Mouse (Mus musculus) liver, postnatal 0 days (tissue): ENCODE data around the gene Atp9a. TPM values are rescaled to one million over a fixed set of nuclear protein-coding genes. Genes with fewer than 3 reads are reported as not detected.

Experiments used
- ATAC-seq: fragments of 200-750 bp; cut with Nextera tagmentation; 2 replicates; pipeline ENCODE4 v1.8.0; 2017; ENCODE audit warnings: mild to moderate bottlenecking, moderate library complexity
- DNase-seq: peaks from one replicate; pipeline ENCODE4 v3.0.0-alpha.2; 2016
- H3K27ac ChIP-seq: fragments of 300-500 bp; sonication (generic); 2 replicates; pipeline ENCODE4 v1.5.1; 2014; ENCODE audit warnings: antibody characterized with exemption, moderate library complexity, mild to moderate bottlenecking, low read depth
- H3K27me3 ChIP-seq: fragments of 300-500 bp; sonication (generic); 2 replicates; pipeline ENCODE4 v1.6.1; 2014; ENCODE audit warnings: low read length, control low read depth, mixed read lengths; ENCODE audit not compliant: insufficient read depth
- H3K36me3 ChIP-seq: fragments of 300-500 bp; sonication (generic); replicated peaks from 2 replicates; pipeline ENCODE4 v1.6.1; 2014; ENCODE audit warnings: mild to moderate bottlenecking, control low read depth, low read length, moderate library complexity, mixed read lengths; ENCODE audit not compliant: insufficient read depth
- H3K4me1 ChIP-seq: fragments of 300-500 bp; sonication (generic); 2 replicates; pipeline ENCODE4 v1.6.1; 2014; ENCODE audit warnings: antibody characterized with exemption, mild to moderate bottlenecking, control low read depth; ENCODE audit not compliant: insufficient read depth
- H3K4me2 ChIP-seq: fragments of 300-500 bp; sonication (generic); 2 replicates; pipeline ENCODE4 v1.6.1; 2014; ENCODE audit warnings: low read depth, mild to moderate bottlenecking, low read length, moderate library complexity, mixed read lengths
- H3K4me3 ChIP-seq: fragments of 300-500 bp; sonication (generic); 2 replicates; pipeline ENCODE4 v1.5.1; 2014; ENCODE audit warnings: low read depth, low read length
- H3K9ac ChIP-seq: fragments of 300-500 bp; sonication (generic); replicated peaks from 2 replicates; pipeline ENCODE4 v1.6.1; 2014; ENCODE audit warnings: mild to moderate bottlenecking, moderate library complexity
- H3K9me3 ChIP-seq: fragments of 300-500 bp; sonication (generic); 2 replicates; pipeline ENCODE4 v1.6.1; 2016; ENCODE audit warnings: mild to moderate bottlenecking, control low read depth, low read length, mixed read lengths
- CTCF ChIP-seq: sonication (generic); IDR thresholded peaks from 2 replicates; pipeline ENCODE4 v1.5.1; 2016; ENCODE audit warnings: antibody characterized with exemption, low read depth
- EP300 ChIP-seq: IDR thresholded peaks from 2 replicates; pipeline ENCODE4 v1.6.1; 2016; ENCODE audit warnings: antibody characterized with exemption, low read depth, mild to moderate bottlenecking
- WGBS: fragments of 180-500 bp; shearing (Covaris S2); extraction: QIAGEN DNeasy Blood & Tissue Kit; methylation state at CpG from one replicate; pipeline ENCODE4 v1.1.7; 2014; ENCODE audit not compliant: insufficient replicate concordance; 5-methylcytosine and 5-hydroxymethylcytosine counted together
- polyA plus RNA-seq: library from polyadenylated mRNA; unstranded; fragments of >200 nt; fragmentation: Nextera tagmentation; extraction: Ambion mirVana; gene quantifications from 2 replicates; pipeline ENCODE4 v1.2.1, GENCODE M21; 2015

Gene Atp9a
- polyA plus RNA-seq, 1 experiment from 2014 or later = 7.3 TPM

- DNase-seq (no peak), ATAC-seq (no peak)
- H3K36me3 ChIP-seq = no peaks in the 10 kb centered on the region; the same call in 1 of the 2 replicates
- H3K4me2 ChIP-seq = no peak overlapping the region
- TF ChIP-seq CTCF = no peak
- TF ChIP-seq EP300 = no peak
- H3K4me3 ChIP-seq = no peak overlapping the region
- H3K27me3 ChIP-seq = no peaks in the 10 kb centered on the region
- H3K27ac ChIP-seq = no peak overlapping the region
- WGBS = 80% methylated on average over 14 of the region's 14 CpGs
- no peaks in the 10 kb centered on the region for H3K9me3 ChIP-seq
- no peak overlapping the region for H3K9ac ChIP-seq
- no peaks in the 10 kb centered on the region for H3K4me1 ChIP-seq
Measured at GRCm38 (mm10) chr2:168670241-168670640, 72.0 kb downstream of the Atp9a start.

DNA sequence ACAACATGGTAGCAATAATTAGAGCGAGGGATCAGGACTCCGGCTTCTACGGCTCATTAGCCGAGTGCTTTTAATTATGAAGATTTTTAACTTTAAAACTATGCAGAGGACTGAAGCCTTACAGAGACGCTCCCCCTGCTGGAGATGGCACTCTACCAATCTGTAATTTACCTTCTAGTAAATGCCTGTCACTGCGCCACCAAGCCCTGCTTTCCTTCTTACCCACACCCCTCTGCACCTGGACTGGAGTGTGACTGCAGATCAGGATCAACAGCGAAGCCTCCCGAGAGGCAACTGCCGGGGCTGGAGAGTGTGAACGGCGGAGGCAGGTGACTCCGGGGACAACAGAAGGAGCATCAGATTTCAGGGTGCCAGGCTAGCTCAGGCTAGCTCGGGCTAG is 72.4 kb downstream of the Atp9a start:
- Histone ChIP-seq H3K4me2 (no peak overlapping the region), H3K9ac (no peak overlapping the region), H3K36me3 (no peaks in the 10 kb centered on the region; the same call in 1 of the 2 replicates), H3K4me1 (no peaks in the 10 kb centered on the region), H3K27ac (no peak overlapping the region), H3K9me3 (no peaks in the 10 kb centered on the region), H3K4me3 (no peak overlapping the region), H3K27me3 (no peaks in the 10 kb centered on the region)
- DNase-seq (no peak), ATAC-seq (no peak)
- WGBS = 82% methylated on average over 13 of the region's 13 CpGs
- no peak for TF ChIP-seq CTCF
- no peak for TF ChIP-seq EP300

- Histone ChIP-seq H3K9ac (no peak overlapping the region), H3K9me3 (no peaks in the 10 kb centered on the region), H3K4me3 (no peak overlapping the region), H3K4me1 (no peaks in the 10 kb centered on the region), H3K27ac (no peak overlapping the region), H3K36me3 (no peaks in the 10 kb centered on the region; the same call in 1 of the 2 replicates), H3K27me3 (no peaks in the 10 kb centered on the region), H3K4me2 (no peak overlapping the region)
- ATAC-seq (no peak), DNase-seq (no peak)
- WGBS = 59% methylated on average over 13 of the region's 13 CpGs
- no peak for TF ChIP-seq CTCF
- TF ChIP-seq EP300 = no peak
Measured at GRCm38 (mm10) chr2:168667745-168668144, 74.5 kb downstream of the Atp9a start.

DNA sequence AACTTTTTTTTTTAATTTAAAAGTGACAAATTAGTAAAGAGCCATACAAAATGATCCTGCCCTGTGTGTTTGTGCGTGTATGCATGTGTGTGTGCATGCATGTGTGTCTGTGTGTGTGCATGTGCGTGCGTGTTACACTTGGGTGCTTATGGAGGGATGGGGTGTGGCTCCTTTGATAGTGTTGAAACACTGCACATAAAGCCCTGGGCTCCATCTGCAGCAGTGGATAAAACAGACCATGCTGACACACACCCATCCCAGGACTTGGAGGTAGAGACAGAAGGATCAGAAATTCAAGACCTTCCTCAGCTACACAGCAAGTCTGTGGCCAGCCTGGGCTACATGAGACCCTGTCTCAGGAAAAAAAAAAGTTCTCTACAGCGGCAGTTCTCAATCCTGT is 76.5 kb downstream of the Atp9a start:
- TF ChIP-seq EP300 (no peak), CTCF (no peak)
- H3K4me1 ChIP-seq = no peaks in the 10 kb centered on the region

GRCm38 (mm10) chr2:168663716-168664115 is 78.5 kb downstream of the Atp9a start:
- ATAC-seq = no peak
- H3K27me3 ChIP-seq = no peaks in the 10 kb centered on the region
- H3K4me3 ChIP-seq = no peak overlapping the region
- no peak overlapping the region for H3K27ac ChIP-seq
- no peaks in the 10 kb centered on the region for H3K36me3 ChIP-seq
- H3K4me2 ChIP-seq = no peak overlapping the region
- H3K9ac ChIP-seq = no peak overlapping the region
- TF ChIP-seq CTCF = no peak
- TF ChIP-seq EP300 = no peak
- 62% methylated on average over 5 of the region's 5 CpGs for WGBS
- no peak for DNase-seq
- no peaks in the 10 kb centered on the region for H3K4me1 ChIP-seq
- no peaks in the 10 kb centered on the region for H3K9me3 ChIP-seq

More for the DNA sequence above, 76.5 kb downstream of the Atp9a start:
- DNase-seq (no peak), ATAC-seq (no peak)
- no peak overlapping the region for H3K9ac ChIP-seq
- no peak overlapping the region for H3K27ac ChIP-seq
- H3K36me3 ChIP-seq = no peaks in the 10 kb centered on the region
- H3K27me3 ChIP-seq = no peaks in the 10 kb centered on the region
- no peak overlapping the region for H3K4me3 ChIP-seq
- H3K4me2 ChIP-seq = no peak overlapping the region
- 71% methylated on average over 4 of the region's 4 CpGs for WGBS
- no peaks in the 10 kb centered on the region for H3K9me3 ChIP-seq

GRCm38 (mm10) chr2:168663216-168663615 is 79.0 kb downstream of the Atp9a start:
- Histone ChIP-seq H3K9me3 (no peaks in the 10 kb centered on the region), H3K27ac (no peak overlapping the region), H3K4me1 (no peaks in the 10 kb centered on the region), H3K9ac (no peak overlapping the region), H3K27me3 (no peaks in the 10 kb centered on the region), H3K36me3 (no peaks in the 10 kb centered on the region), H3K4me2 (no peak overlapping the region), H3K4me3 (no peak overlapping the region)
- ATAC-seq (no peak), DNase-seq (no peak)
- TF ChIP-seq EP300 (no peak), CTCF (no peak)
- WGBS = 78% methylated on average over 7 of the region's 7 CpGs

DNA sequence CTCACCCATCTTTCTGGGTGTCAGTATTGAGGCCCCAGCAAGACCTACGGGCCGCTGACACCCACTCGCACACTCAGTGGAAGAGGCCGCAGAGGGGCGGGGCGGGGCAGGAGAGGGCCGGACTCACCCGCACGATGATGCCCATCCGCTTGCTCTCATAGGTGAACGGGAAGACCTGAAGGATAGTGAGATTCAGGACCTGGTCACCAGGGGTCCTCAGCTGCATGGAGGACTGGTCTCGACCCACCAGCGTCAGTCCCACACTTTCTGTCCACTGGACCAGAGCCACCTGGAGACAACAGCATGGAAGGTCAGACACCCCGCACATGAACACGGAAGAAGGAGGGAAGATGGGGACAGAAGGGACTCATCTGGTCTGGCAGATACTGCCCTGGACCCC is 80.4 kb downstream of the Atp9a start:
- TF ChIP-seq EP300 (no peak), CTCF (no peak)
- WGBS = 65% methylated on average over 15 of the region's 15 CpGs
- no peaks in the 10 kb centered on the region for H3K4me1 ChIP-seq
- no peak for DNase-seq
- H3K27ac ChIP-seq = no peak overlapping the region
- H3K9ac ChIP-seq = no peak overlapping the region
- no peaks in the 10 kb centered on the region for H3K9me3 ChIP-seq
- H3K4me2 ChIP-seq = no peak overlapping the region
- H3K27me3 ChIP-seq = no peaks in the 10 kb centered on the region
- no peak overlapping the region for H3K4me3 ChIP-seq
- no peak for ATAC-seq
- H3K36me3 ChIP-seq = no peaks in the 10 kb centered on the region
